Mouse (Mus musculus) hindbrain, embryonic 15.5 days (tissue): Measurements from ENCODE around the gene Ggta1. TPM values are rescaled to one million over a fixed set of nuclear protein-coding genes. Genes with fewer than 3 reads are reported as not detected.
A peak's percentile ranks its signal among the peaks of the same experiment; 100 is the strongest.

Experiments
- ATAC-seq: fragments of 200-750 bp; cut with Nextera tagmentation; 2 replicates; pipeline ENCODE4 v1.8.0; 2017; ENCODE audit warnings: low read depth, moderate number of reproducible peaks, moderate TSS enrichment; ENCODE audit not compliant: low FRiP score
- H3K27ac ChIP-seq: fragments of 300-500 bp; sonication (generic); replicated peaks from 2 replicates; pipeline ENCODE4 v1.5.1; 2015; ENCODE audit warnings: mild to moderate bottlenecking, inconsistent platforms
- H3K27me3 ChIP-seq: fragments of 300-500 bp; sonication (generic); 2 replicates; pipeline ENCODE4 v1.6.1; 2015; ENCODE audit warnings: control low read depth, inconsistent platforms
- H3K36me3 ChIP-seq: fragments of 300-500 bp; sonication (generic); 2 replicates; pipeline ENCODE4 v1.6.1; 2015; ENCODE audit warnings: control low read depth, inconsistent platforms
- H3K4me1 ChIP-seq: fragments of 300-500 bp; sonication (generic); replicated peaks from 2 replicates; pipeline ENCODE4 v1.6.1; 2015; ENCODE audit warnings: control low read depth, inconsistent platforms
- H3K4me2 ChIP-seq: fragments of 300-500 bp; sonication (generic); 2 replicates; pipeline ENCODE4 v1.6.1; 2015; ENCODE audit warnings: moderate library complexity, mild to moderate bottlenecking, inconsistent platforms
- H3K4me3 ChIP-seq: fragments of 300-500 bp; sonication (generic); 2 replicates; pipeline ENCODE4 v1.5.1; 2015; ENCODE audit warnings: mild to moderate bottlenecking, inconsistent platforms
- H3K9ac ChIP-seq: fragments of 300-500 bp; sonication (generic); 2 replicates; pipeline ENCODE4 v1.6.1; 2015; ENCODE audit warnings: inconsistent platforms
- H3K9me3 ChIP-seq: fragments of 300-500 bp; sonication (generic); 2 replicates; pipeline ENCODE4 v1.6.1; 2016; ENCODE audit warnings: control low read depth, inconsistent platforms
- WGBS: fragments of 180-500 bp; shearing (Covaris S2); methylation state at CpG from one replicate; pipeline ENCODE4 v1.1.7; 2015; 5-methylcytosine and 5-hydroxymethylcytosine counted together
- polyA plus RNA-seq: library from polyadenylated mRNA; unstranded; fragments of >200 nt; fragmentation: Nextera tagmentation; extraction: Ambion mirVana; gene quantifications from 2 replicates; pipeline ENCODE4 v1.2.1, GENCODE M21; 2015

Ggta1 gene
- polyA plus RNA-seq, 1 experiment from 2014 or later, result 7.8 TPM

DNA sequence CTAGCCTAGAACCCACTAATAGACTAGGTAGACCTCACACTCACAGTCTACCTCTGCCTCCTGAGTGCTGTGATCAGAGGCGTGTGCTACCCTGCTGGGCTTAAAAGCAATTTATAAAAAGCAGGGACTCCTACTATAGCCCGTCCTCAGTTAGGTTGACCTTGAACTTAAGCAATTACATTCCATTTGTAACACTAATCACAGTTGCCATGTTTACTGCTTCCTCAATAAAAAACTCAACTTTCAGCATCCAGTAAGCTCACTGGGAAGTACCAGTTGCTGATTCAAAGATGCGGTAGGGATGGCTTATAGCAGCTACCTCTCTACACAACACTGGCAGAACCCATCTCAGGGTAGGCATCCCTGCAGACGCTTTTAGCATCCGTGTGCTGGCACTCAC is 19.7 kb downstream of the Ggta1 start:
- Histone ChIP-seq H3K27me3 (no peaks in the 10 kb centered on the region), H3K9me3 (no peaks in the 10 kb centered on the region), H3K36me3 (no peaks in the 10 kb centered on the region), H3K4me1 (0 out of 2 replicates have a peak, but pooled peaks cover 6% of the 10 kb centered on the region), H3K4me2 (no peak overlapping the region), H3K9ac (no peak overlapping the region), H3K4me3 (no peak overlapping the region), H3K27ac (no peak overlapping the region)
- no peak for ATAC-seq
- 82% methylated on average over 5 of the region's 5 CpGs for WGBS

DNA sequence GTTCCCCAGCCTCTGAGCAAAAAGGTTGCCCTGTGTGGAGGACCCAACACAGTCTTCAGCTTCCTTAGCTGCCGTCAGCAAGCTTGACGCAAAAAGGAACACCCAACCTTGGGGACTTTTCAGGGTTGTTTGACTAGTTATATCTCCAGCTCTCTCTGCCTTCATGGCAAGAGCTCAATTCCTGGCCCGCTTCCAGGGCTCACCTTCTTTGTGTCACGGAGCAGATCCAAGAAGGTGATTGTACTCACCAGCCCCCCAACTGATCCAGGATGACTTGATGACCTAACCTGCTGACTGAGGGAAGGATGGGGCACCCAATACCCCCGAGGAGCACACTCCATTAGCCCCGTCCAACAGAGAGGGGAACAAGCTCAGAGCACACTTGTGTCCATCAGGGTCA is 21.0 kb downstream of the Ggta1 start:
- no peak for ATAC-seq
- Histone ChIP-seq H3K9me3 (no peaks in the 10 kb centered on the region), H3K9ac (no peak overlapping the region), H3K4me1 (0 out of 2 replicates have a peak, but pooled peaks cover 6% of the 10 kb centered on the region), H3K27me3 (no peaks in the 10 kb centered on the region), H3K4me3 (no peak overlapping the region), H3K36me3 (no peaks in the 10 kb centered on the region), H3K4me2 (no peak overlapping the region), H3K27ac (no peak overlapping the region)
- WGBS, result 88% methylated on average over 6 of the region's 6 CpGs

DNA sequence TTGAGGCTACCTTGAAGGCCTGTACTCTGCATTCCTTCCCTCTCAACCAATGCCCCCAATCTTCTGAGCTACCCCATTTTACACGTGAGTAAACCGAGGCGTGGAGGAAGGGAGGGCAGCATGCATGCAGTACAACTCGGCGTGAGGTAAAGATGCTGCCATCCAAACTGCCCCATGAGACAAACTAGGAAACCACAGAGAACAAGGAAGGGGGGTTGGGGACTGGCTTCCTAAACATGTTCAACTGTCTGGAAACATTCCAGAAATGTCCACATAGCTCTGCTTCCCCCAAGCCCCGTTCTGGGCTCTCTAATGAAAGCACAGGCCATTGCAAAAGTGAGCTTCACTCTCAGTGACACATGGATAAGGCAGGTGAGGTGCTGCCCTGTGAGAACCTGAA is 21.6 kb downstream of the Ggta1 start:
- H3K27me3 ChIP-seq, result no peaks in the 10 kb centered on the region

DNA sequence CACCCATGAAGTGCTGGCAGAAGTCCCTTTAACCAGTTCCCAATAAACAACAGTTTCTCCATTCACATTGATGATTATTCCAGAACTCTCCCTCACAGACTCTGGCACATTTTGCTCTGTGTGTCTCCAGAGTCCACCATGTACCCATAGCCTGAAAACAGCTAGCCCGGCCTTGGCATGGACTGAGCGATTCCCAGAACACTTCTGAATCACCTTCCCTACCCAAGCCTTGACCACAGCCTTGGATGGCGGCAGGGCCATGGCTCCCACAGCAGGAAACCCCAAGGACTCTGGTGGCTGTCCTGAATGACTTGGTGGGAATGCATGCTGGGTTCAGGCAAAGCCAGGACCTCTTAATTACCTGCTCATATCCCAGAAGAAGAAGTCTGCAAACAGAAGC is 22.6 kb downstream of the Ggta1 start:
- Histone ChIP-seq H3K9ac (no peak overlapping the region), H3K27me3 (no peaks in the 10 kb centered on the region), H3K4me1 (0 out of 2 replicates have a peak, but pooled peaks cover 6% of the 10 kb centered on the region), H3K27ac (no peak overlapping the region), H3K4me3 (no peak overlapping the region), H3K36me3 (no peaks in the 10 kb centered on the region), H3K4me2 (no peak overlapping the region), H3K9me3 (no peaks in the 10 kb centered on the region)
- WGBS, result 89% methylated on average over 3 of the region's 3 CpGs
- no peak for ATAC-seq

More for the DNA sequence above, 21.6 kb downstream of the Ggta1 start:
- no peaks in the 10 kb centered on the region for H3K36me3 ChIP-seq
- no peak overlapping the region for H3K27ac ChIP-seq
- H3K9ac ChIP-seq, result no peak overlapping the region
- no peak overlapping the region for H3K4me3 ChIP-seq
- H3K9me3 ChIP-seq, result no peaks in the 10 kb centered on the region
- WGBS, result 84% methylated on average over 6 of the region's 6 CpGs
- no peak overlapping the region for H3K4me2 ChIP-seq
- ATAC-seq, result no peak
- 0 out of 2 replicates have a peak, but pooled peaks cover 6% of the 10 kb centered on the region for H3K4me1 ChIP-seq

DNA sequence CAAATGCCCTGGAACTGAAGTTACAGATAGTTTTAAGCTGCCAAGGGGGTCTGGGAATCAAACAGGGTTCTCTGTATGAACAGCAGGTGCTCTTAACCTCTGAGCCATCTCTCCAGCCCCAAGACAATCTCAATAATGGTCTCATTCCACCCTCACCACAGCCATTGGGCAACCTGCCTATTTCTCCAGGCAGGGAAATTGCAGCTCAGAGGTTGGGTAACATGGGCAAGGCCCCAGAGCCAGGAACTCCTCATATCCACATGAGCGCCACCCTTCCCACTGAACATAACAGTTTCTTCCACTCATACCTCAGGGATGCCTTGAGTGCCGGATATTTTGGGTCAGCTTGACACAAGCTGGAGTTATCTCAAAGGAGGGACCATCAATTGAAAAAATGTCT is 25.2 kb downstream of the Ggta1 start:
- H3K27ac ChIP-seq, result no peak overlapping the region
- no peaks in the 10 kb centered on the region for H3K9me3 ChIP-seq
- H3K27me3 ChIP-seq, result no peaks in the 10 kb centered on the region
- 96% methylated on average over 2 of the region's 2 CpGs for WGBS
- no peak for ATAC-seq
- no peak overlapping the region for H3K4me3 ChIP-seq
- H3K9ac ChIP-seq, result no peak overlapping the region
- no peaks in the 10 kb centered on the region for H3K4me1 ChIP-seq
- no peak overlapping the region for H3K4me2 ChIP-seq
- no peaks in the 10 kb centered on the region for H3K36me3 ChIP-seq

DNA sequence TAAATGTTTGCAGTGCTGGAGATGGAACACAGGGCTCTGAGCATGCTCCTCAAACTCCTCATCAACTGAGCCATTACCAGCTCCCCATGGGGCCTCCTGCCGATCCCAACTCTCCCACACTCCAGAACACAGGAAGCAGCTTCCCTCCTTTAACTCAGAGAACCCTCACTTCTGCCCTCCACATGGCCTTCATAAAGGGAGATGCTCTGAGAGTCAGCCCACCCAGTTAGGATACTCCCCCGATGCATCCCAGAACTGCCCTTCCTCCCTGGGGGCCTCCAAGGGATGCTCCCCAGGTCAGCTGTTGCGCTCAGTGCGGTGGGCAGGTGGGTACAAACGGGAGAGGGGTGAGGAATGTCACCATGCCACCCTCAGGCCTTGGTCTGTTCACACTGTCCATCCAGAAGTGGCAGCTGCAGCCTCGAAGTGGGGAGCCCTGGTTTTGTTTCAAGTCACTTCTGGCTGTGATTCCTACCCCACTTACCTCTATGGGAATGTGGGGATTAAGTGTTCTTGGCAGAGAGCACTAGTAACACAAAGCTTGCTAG is 28.4 kb downstream of the Ggta1 start:
- no peak overlapping the region for H3K4me3 ChIP-seq
- no peaks in the 10 kb centered on the region for H3K9me3 ChIP-seq
- H3K27ac ChIP-seq, result no peak overlapping the region
- no peak overlapping the region for H3K4me2 ChIP-seq
- no peaks in the 10 kb centered on the region for H3K36me3 ChIP-seq
- H3K4me1 ChIP-seq, result 0 out of 2 replicates have a peak, but pooled peaks cover 3% of the 10 kb centered on the region
- 80% methylated on average over 6 of the region's 6 CpGs for WGBS
- H3K9ac ChIP-seq, result no peak overlapping the region
- no peaks in the 10 kb centered on the region for H3K27me3 ChIP-seq
- ATAC-seq, result no peak

DNA sequence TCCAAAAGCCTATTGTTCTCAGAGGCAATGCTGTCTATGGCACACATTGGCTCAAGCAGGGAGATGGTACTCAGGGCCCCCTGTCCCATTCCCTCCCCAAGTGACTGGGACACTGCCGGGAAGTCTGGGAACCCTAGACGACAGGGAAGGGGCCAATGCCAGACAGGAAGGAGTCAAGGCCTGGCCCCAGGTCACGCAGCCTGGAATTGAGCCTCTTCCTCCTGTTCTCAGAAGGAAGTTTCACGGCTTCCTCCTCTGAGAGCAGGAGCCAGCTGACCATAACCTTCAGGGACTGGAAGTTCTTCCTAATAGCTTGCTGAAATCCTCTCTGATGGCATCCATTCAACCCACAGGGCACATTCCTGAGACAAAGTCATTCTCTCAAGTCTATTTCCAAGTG is 29.6 kb downstream of the Ggta1 start:
- H3K4me1 ChIP-seq, result 0 out of 2 replicates have a peak, but pooled peaks cover 3% of the 10 kb centered on the region
- no peak overlapping the region for H3K27ac ChIP-seq
- H3K9me3 ChIP-seq, result no peaks in the 10 kb centered on the region
- H3K27me3 ChIP-seq, result no peaks in the 10 kb centered on the region
- H3K4me2 ChIP-seq, result no peak overlapping the region
- H3K36me3 ChIP-seq, result no peaks in the 10 kb centered on the region
- H3K4me3 ChIP-seq, result no peak overlapping the region
- no peak overlapping the region for H3K9ac ChIP-seq
- WGBS, result 74% methylated on average over 4 of the region's 4 CpGs
- ATAC-seq, result no peak

DNA sequence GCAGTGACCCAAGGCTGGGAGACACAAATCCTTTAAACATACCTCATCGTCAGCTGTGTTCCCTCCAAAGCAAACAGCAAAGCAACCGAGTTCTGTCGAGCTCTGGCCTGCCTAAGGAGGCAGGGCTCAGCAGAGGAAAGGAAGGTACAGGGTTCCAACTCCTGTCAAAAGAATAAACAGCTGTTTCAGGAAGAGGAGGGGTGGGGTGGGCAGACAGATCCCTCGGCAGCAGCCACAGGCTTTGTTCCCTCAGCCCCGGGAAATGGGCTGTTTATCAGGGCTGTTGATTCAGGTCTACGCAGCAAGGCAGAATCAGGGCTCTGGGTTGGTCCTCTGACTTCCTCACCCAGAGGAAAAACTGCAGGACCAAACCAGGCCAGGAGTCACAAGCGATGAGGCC is 30.6 kb downstream of the Ggta1 start:
- ATAC-seq, result no peak
- no peaks in the 10 kb centered on the region for H3K27me3 ChIP-seq
- 0 out of 2 replicates have a peak overlapping the region, but pooled peaks have one; percentile 7 for H3K4me2 ChIP-seq
- no peak overlapping the region for H3K9ac ChIP-seq
- peak overlapping the region; percentile 36; the same call in 1 of the 2 replicates for H3K27ac ChIP-seq
- 0 out of 2 replicates have a peak, but pooled peaks cover 3% of the 10 kb centered on the region for H3K4me1 ChIP-seq
- 35% methylated on average over 7 of the region's 7 CpGs for WGBS
- no peak overlapping the region for H3K4me3 ChIP-seq
- no peaks in the 10 kb centered on the region for H3K9me3 ChIP-seq
- no peaks in the 10 kb centered on the region for H3K36me3 ChIP-seq

DNA sequence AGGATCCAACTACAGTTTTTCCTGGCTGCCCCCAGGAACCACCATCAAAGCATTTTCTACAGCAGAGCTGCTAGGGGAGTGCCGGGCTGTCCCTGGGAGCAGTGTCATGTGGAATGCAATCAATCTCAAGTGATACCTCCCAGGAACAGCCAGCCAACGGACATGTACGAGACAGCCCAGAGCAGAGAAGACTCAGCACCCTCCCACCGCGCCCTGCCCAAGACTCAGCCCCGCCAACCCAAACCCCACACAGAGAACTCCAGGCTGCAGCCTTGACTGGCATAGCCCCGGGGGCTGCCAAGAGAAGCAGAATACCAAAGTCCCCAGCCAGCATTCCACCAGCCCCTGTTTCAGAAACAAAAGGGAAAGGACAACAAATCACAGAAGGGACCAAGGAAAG is 31.0 kb downstream of the Ggta1 start:
- H3K4me1 ChIP-seq, result 0 out of 2 replicates have a peak, but pooled peaks cover 3% of the 10 kb centered on the region
- H3K4me3 ChIP-seq, result no peak overlapping the region
- no peaks in the 10 kb centered on the region for H3K27me3 ChIP-seq
- ATAC-seq, result no peak
- 0 out of 2 replicates have a peak overlapping the region, but pooled peaks have one; percentile 36 for H3K27ac ChIP-seq
- H3K9me3 ChIP-seq, result no peaks in the 10 kb centered on the region
- no peak overlapping the region for H3K9ac ChIP-seq
- no peaks in the 10 kb centered on the region for H3K36me3 ChIP-seq
- 0 out of 2 replicates have a peak overlapping the region, but pooled peaks have one; percentile 7 for H3K4me2 ChIP-seq
- WGBS, result 19% methylated on average over 7 of the region's 7 CpGs

DNA sequence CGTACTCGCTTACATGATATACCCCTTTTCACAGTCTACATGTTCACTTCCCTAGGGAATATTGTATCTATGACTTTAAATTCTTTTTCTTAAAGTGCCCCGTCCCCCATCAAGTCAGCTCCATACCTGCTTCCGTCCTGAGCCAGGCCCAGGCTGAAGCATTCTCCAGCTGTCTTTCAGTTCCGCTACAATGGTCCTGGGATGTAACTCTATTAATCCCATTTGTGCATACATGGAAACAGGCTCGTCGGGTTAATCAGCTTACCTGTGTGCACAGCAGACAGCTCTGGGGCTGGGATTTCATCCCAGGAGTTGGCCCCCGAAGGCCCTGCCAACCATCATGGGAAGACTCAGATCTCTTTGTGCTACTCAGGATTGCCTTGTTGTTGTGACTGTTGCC is 32.2 kb downstream of the Ggta1 start:
- Histone ChIP-seq H3K4me1 (0 out of 2 replicates have a peak, but pooled peaks cover 3% of the 10 kb centered on the region), H3K27ac (no peak overlapping the region), H3K4me3 (no peak overlapping the region), H3K36me3 (no peaks in the 10 kb centered on the region), H3K4me2 (no peak overlapping the region), H3K9me3 (no peaks in the 10 kb centered on the region), H3K27me3 (no peaks in the 10 kb centered on the region), H3K9ac (no peak overlapping the region)
- ATAC-seq, result no peak
- WGBS, result 82% methylated on average over 8 of the region's 8 CpGs

DNA sequence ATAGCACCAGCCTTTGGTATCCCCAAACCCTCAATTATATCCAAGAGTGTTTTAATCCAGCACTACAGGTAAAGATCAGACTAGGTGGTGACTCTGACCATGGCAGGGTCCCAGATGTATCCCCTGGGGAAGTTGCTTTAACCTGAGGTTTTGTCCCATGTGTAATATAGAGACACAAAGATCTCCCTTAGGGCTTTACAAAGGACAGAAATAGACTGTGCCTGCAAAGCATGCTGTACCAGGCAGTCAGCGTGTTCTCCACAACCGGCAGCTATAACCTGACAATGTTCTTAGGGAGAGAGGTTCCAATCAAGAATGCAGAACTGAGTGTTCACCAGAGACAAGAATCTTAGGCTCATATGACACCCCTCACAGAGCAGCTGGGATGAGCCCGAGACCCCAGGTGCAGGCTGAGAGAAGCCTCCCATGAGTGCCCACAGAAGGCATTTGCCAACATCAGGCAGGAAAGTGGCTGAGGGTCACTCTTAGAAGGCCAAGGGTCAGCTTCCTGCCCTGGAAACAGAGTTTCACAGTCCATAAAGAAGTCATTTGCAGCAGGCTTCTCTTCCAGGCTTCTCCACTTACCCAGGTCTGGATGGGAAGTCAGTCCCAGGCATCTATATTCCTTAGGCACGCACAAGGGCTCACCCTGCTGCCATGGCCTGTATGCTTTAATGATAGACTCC is 34.3 kb downstream of the Ggta1 start:
- no peak for ATAC-seq
- Histone ChIP-seq H3K9ac (no peak overlapping the region), H3K9me3 (no peaks in the 10 kb centered on the region), H3K4me1 (0 out of 2 replicates have a peak, but pooled peaks cover 3% of the 10 kb centered on the region), H3K4me2 (no peak overlapping the region), H3K27ac (no peak overlapping the region), H3K36me3 (no peaks in the 10 kb centered on the region), H3K4me3 (no peak overlapping the region), H3K27me3 (no peaks in the 10 kb centered on the region)
- WGBS, result 79% methylated on average over 4 of the region's 4 CpGs

DNA sequence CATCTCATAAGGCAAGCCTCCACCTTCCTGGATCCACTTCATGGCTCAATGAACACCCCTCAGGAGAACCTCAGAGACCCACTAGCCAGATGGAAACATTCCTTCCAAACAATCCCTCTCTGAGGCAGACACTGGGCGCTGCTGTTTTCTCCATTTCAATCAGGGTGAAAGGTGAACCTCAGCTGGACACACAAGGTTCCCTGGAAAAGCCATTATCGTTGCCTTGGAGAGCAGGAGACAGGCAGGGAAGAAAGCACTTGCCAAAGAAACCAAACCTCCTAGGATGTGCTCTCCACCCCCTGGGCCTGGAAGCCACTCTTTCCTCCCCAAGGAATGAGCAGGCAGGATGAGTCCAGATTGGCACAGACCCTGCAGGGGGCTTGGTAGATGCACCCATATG is 35.5 kb downstream of the Ggta1 start:
- Histone ChIP-seq H3K4me3 (no peak overlapping the region), H3K27ac (no peak overlapping the region), H3K9ac (no peak overlapping the region), H3K9me3 (no peaks in the 10 kb centered on the region), H3K4me1 (0 out of 2 replicates have a peak, but pooled peaks cover 3% of the 10 kb centered on the region), H3K4me2 (no peak overlapping the region), H3K27me3 (no peaks in the 10 kb centered on the region), H3K36me3 (no peaks in the 10 kb centered on the region)
- no peak for ATAC-seq
- WGBS, result 21% methylated on average over 2 of the region's 2 CpGs
